Mouse (Mus musculus): ENCODE measurements around the gene Sel1l3.

Gene Sel1l3

DNA sequence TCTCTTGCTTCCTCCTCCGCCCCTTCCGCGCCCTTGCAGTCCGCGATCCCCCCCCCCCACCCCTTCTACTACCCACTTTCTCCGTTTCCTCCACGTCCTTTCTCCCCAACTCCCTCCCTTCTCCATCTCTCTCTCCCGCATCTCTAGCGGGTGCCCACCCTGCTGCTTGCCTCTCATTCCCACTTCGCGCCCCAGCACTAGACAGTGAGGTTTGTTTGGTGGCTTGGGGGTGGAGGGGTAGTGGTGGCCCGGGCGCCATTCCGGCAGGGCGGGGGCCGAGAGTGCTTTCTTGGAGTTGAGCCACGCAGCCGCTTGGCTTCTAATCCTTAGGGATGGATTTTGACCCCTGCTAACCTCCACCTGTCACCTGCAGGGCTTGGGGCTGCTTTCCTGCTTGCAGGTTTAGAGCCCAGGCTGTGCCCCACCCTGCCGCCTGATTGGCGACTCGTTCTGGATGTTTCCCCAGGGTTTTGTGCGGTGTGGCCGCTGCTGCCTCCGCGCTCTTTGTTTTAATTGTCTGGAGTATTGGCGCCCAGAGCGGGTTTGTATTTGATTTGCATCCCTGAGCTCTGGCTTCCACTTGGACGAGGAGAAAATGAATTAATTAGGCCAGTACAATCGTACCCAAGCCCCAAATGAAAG, at the start of gene Sel1l3:
Gene Sel1l3, minus strand, starts transcription at position 217 of the 642 bp plus-strand sequence.
- DNase-seq: peak; percentile 26 to 36

DNA sequence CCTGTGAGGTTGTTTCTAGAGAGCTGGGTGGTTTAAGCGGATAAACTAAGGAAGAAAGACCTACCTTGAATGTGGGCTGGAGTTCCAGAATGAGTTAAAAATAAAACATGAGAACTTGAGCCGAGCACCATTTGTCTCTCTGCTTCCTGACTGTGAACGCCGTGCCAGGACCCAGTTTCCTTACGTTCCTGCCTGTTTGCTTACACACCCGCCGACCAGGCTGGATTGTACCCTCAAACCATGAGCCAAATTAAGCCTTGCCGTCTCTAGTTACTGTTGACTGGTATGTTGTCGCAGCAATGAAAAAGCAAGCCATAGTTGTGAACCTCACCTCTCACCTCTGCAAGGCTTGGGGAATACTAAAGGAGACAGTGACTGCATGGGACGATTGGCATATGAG, 48.3 kb upstream of the Sel1l3 start:
- DNase-seq: no peak

DNA sequence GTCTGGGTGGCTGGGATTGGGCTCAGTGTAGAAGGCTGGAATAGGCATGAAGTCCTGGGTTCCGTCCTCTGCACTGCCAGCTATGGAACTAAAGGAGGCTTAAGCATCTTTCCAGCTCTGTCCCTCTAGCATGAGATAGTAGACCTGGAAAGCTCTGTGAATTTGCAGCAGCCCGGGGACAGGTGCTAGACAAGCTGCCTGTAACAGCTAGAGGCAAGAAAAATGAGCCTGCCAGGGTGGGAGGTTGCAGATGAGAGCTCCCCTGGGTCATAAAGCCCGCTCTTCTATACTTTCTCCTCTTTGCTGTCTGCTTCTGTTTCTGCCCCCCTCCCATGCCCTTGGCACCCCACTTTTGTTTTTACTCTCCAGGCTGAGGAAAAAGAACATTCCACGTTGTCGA, 46.2 kb upstream of the Sel1l3 start:
- no peak for DNase-seq

DNA sequence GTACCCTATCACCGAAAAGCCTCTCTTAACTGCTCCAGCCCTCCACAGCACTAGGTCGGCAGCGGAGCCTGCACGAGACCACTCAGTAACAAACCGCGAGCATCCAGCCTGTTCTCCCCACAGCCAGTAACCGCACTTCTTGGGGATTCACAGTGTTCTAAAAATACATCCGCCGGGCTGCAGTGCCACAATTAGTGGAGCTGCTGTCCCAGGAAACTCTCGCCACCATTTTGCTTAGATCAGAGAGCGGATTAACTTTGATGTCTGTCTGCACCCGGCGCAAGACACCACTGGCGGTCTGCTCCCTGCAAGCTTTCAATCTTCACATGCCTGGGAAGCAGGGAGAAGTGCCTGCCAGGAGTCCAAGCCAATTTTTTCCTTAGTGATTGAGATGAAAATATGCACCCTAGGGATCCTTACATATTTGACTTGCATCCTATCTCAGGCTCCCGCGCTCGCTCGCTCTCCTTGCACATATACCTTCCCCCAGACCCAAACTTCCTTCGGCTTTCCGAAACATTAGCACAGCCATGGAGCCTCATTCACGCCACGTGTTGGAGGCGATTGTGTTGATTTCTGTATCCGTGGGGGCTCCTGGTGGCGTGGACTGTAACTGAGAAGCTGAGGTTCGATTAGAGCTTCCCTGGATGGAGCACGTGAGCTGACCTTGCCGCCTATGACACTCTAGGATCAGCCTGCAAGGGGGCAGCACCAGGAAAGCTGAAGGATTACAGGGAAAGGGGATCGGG, 44.5 kb upstream of the Sel1l3 start:
- DNase-seq: peak; percentile 31 to 45

DNA sequence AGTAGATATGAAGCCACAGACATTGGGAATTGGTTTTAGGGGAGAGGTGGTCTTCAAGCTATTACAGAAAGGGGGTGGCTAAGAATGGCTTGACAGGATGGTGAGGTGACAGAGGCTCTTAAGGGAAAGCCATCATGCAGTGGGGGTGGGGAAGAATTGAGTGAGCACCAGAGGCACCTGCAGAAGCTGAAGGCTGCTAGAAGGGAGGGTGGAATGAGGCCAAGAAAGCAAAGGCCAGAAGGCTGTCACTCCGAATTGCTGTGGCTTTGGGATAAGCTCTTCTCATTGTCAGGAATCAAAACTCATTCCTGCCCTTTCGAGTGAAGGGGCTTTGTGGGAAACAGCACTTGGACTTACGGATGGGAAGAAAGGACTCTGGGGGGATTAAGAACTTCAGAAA, 41.1 kb upstream of the Sel1l3 start:
- DNase-seq: no peak

DNA sequence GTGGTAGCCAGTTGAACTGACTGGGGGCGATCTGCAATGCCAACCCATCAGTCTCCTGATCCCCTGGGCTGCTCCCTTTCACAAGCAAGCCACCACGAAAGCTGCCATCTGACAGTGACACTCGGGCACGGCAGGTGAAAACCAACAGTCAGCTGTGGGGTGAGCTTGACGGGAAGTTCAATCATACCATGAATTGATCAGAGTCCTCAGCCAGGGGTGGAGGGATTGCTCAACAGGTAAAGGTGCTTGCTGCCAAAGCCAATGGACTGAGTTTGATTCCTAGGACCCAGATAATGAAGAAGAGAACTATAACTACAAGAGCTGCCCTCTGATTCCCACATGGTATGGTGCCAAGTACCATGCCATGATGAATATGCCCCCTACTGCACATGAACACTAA, 40.4 kb upstream of the Sel1l3 start:
- DNase-seq: no peak

DNA sequence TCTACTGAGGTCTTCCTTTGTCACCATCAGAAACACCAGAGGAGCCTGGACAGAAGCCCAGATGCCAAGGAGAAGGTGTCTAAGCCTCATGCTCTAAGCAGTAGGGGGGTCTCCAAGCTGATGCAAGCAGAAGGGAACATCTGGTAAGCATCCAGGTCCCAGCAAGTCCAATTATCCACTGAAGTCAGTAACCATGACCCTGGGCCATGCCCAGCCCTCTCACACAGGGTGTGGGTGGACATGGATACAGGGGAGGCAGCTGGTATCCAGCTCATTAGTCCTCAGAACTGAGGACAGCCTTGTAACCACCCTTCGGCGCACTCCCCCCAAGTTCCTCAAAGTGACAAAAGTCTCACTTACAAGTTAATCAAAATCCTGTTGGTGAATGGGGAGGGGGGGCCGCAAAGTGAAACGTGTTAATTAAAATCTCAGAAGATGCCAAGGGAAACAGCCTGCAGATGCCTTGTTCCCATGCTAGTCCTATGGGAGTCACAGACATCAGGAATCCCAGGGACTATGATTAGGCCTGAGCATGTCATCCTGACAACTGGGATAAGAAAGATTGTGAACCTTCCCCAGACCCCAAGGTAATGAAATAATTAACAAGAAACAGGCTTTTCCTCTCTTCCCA, 35.8 kb upstream of the Sel1l3 start:
- DNase-seq: no peak

DNA sequence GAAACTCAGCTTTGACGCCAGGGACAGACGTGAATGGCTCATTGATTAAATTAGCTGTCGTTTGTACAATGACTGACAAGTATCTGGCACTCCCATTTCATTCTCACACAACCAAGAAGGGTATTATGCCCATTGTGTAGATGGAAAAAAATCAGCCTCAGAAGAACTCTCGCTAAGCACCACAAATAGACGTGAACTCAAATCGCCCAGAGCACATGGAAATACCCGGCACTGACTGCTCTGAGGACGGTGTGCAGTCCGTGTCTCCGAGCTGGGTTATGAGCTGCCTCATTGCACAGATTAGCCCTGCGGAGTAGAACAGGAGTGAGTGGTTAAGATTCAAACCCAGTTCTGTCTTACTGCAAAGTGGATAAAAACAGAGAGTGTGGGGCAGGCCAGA, 34.8 kb upstream of the Sel1l3 start:
- DNase-seq: no peak

DNA sequence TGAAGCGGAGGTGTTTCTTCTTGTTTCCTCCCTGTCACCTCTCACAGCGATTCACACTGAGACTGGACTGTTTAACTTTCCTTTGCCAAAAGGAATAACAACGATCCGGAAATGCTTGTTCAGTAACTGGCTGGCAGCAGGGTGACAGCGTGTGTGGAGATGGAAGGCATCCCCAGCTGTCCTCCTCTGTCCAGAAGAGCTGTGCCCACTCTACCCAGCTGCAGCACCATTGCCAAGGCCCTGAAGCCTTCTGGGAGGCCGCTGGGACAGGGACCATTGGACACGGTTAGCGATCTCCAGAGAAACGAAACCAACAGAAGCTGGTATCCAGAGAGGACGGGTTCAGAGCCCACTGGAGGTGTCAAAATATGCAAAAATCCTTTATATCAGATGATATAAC, 30.2 kb upstream of the Sel1l3 start:
- peak in 1 of 2 experiments; percentile 37 for DNase-seq

DNA sequence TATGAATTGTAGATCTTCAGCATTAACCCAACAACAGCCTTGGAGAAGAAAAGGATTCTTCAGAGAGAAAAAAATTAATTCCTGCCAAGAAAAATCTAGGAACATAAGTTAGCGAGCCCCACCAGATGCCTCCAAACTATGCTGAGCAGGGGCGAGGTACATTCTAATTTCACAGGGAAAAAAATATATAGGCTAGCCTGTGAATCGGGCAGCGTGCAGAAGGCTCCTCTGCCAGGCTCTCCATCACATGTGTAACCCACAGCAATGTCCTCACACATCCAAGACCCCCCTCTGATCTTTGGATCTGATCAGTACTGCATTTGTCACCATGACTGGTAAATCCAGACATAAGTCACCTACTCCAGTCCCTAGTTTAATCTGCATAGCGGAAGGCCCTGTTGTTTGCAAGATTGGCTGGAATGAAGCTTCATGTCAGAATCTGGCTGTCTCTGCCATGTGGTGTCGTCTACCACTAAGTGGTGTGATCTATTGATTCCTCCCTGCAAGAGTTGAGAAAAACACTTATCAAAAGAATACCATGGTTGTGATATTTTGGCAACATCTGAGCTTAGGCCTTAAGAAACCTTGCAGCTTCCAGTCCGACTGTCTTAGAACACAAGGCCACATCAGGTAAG, 29.3 kb upstream of the Sel1l3 start:
- DNase-seq: no peak

DNA sequence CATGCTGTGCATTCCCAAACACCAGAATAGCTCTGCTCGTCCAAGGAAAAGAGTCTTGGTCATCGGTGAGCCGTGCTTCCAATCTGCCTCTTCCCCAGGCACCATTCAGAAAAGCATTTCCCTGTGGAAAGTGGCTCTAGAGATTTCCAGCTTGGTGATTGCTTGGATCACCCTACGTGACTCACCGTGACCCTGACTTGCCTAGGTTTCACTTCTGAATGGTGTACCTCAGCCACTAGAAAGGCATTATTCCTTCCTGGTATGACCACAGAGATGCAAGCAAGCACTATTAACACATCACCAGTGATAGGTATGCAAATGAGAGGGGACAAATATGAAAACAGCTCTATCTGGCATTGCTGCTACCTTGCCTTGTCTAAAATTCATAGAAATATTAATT, 28.2 kb upstream of the Sel1l3 start:
- DNase-seq: no peak

DNA sequence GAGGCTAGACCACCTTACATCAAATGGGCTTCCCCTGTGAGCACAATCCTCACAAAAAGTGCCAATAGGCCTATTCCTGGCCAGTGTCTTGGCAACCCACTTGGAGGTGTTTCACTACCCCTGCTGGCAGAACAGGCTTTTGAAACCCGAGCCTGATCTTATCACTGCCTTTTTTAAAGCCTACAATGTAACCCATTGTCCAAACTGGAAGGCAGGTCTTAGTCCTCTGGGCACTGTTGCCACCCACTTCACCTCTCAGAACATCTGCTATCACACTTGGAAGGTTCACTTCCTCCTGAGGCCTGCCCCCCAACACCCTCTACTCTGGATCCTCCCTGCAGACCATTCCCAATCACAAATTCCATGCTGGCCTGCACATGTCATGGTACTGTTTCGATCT, 27.4 kb upstream of the Sel1l3 start:
- no peak for DNase-seq

DNA sequence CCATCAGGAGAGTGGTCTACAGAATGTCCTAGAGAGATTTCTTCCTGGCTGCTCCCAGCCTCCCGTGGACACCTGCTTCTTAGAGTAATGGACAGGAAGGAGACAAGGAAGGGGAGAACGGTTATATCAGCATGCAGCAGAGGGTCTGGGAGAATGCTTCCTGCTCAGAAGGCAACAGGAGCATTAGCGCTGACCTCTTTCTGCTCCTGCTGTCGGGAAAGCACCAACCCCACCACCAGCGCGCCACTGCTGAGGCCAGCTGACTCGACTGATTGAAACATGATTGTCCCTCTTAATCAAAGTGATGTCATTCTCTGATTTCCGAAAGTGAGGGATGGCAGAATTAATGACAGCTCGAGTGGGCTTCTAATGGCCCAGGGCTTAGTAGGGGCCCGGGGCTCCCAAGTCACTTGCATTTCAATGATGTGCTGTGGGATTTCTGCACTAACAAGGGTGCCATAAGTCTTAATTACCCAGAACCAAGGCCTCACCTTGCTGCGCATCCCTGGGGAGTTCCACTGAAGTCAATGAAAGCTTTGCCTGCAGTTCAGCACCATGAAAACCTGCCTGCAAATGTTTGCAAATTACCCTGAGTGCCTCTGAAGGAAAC, 26.2 kb upstream of the Sel1l3 start:
- no peak for DNase-seq

DNA sequence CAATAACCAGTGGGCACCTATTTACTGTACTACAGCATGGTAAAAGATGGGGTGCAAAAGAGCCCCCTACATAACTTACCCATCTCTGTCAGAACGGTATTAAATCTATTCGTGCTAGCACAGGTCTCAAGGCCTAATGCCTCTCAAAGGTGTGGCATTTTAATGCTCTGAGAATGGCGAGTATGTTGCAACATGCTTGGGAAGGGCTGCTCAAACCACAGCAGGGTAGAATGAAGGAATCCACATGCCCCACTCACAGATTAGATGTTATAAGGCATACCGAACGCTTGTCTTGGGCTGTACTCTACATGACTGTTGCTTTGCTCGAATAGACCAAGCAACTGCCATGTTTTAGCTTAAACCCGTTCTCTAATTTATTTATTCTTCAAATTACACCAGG, 25.5 kb upstream of the Sel1l3 start:
- DNase-seq: no peak

DNA sequence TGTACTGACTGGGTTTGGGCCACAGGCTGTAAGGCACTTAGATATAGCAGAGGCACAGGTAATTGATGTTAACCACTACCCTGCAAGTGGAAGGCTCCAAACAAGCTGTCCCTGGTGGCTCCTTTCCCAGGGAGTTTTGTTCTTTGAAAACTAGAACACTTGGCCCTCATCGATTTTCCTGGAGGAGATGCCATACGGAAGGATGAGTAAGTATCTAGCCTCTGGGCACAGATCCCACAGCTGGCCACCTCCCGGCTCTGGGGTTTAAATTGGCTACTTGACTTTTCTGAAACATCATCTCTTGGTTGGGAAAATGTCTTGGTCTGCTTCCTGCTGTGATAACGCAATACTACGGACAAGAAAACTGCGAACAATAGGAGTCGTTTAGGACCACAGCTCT, 25.0 kb upstream of the Sel1l3 start:
- DNase-seq: no peak

DNA sequence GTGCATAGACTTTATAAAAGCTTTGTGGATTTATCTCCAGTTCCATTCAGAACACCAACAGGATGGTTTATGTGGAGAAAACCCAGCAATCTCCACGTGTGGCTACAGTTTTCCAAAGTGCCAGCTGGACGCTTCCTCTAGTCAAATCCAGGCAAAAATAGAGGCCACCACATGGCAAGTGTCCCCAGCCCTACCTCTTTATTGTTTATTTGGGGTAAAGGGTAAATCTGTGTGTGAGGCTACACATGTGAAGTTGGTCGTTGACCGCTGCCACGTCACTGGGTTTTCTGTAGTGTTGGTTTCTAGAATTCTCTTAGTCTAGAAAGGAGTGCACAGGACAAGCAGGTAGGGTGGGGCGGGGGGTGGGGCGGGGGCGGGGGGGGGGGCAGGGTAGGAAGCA, 23.0 kb upstream of the Sel1l3 start:
- no peak for DNase-seq

DNA sequence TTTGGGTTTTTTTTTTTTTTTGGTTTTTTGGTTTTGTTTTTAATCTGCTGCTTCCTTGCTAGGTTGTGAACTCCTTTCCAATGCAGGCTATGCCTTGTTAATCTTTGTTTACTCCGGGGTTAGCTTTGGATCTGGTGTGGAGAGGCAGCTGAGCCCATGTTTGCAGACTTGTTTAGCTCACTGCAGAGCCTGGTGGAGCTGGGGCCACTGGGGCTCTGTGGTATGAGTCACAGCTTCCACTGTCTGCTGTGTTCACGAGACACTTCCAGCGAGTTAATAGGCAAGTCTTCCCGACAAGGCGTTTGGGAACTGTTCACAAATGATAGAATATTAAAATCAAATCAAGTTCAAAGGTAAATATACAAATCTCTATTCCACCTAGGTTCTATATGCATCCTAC, 22.4 kb upstream of the Sel1l3 start:
- peak; percentile 18 to 36 for DNase-seq

DNA sequence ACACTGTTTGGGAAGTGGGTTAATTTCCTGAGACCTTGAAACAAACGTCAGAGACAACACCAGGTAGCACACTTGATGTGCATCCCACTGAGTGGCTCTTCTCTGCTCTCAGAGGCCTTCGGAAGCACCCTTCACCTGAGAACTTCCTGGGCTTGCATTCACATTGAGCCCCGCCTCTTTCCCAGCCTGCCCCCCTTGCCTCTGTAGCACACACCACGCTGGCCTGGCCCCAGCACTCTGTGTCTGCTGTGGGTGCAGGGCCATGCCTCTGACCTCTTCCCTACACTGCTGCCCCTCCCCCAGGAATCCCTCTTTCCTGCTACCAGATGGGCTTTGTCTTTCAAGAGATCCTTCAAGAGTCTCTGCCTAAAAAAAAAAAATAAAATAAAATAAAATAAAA, 21.8 kb upstream of the Sel1l3 start:
- peak; percentile 39 to 73 for DNase-seq

DNA sequence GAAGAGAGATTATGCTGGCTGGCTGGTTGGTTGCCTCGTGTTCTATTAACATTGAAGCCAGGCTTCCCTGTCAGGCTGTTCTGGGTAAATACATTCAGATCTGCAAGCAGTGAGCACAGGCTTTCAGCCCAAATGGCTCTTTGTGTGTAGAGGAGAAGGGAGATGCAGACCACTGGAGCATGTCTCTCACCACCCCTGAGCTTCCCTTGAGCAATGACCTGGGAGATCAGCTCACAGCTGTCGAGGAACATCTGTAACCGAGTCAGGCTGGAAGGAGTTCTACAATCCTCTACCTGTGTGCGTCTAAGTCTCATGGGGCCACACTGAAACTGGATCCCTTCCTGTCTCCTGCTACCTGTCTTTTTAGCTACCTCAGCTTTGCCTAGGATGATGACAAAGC, 16.8 kb upstream of the Sel1l3 start:
- no peak for DNase-seq

DNA sequence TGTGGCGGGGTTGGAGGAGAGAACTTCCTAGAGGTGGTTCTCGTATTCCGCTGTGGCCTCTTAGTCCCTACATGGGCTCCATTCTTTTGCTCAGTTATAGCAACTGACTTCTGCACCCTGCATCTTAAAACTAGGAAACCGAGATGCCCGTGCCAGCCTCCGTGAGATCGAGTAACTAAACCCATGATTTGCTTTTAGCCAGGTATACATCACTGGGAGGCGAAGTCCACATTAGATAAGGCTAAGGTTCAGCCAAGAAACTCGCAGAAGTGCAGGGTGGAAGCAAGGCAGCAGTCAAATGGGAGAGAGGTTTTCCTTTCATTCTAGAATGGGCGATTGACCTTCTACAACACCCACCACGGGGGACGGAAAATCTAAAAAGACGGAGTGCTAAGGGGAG, 11.7 kb upstream of the Sel1l3 start:
- DNase-seq: no peak

DNA sequence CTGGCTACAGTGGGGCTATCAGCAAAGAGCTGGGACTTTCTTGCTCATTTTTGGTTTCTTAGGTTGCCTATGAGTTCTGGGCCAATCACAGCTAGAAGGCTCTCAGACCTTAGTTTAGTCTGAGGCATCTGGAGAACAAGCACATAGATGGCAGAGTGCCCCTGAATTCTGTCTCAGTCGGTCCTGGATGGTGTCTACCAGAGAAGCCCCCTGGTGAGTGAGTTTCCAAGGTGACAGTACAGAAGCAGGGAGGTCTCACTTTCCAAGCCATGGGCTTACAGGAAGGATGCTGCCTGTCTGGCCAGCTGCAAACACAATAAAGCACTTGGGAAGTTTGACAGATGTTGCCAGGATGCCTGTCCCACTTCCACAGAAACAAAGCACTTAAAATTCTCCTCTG, 1.1 kb upstream of the Sel1l3 start:
- DNase-seq: no peak

DNA sequence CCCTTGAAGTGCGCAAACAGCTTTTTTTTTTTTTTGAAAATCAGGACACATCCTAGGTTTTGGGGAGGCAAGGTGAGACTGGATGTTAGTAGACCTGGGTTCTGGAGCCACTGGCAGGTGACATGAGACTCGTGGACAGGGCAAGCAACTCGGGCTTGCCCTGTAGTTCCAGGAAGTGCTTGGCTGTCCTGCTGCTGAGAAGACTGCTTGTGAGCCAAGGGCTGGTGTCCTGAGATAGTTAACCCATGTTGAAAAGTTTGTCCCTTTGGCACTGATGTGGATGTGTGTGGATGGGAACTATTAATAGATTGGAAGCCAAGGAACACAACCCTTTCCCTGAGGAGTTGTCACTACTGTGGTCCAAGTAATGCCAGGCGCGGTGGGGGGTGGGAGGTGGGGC, 635 bp upstream of the Sel1l3 start:
- DNase-seq: no peak

Data from lung, postnatal 4 days (tissue).